Mouse (Mus musculus) MEL (cell line): Measurements from ENCODE around the gene Ncf2. TPM values are rescaled to one million over a fixed set of nuclear protein-coding genes. Genes with fewer than 3 reads are reported as not detected.

Experiments used
- DNase-seq: peaks from one replicate; pipeline ENCODE4 v3.0.0; 2011; ENCODE audit warnings: low read depth, low spot score
- H3K27ac ChIP-seq: 2 replicates; pipeline ENCODE4 v1.5.1; 2012; ENCODE audit warnings: low read depth, mild to moderate bottlenecking, control low read depth, low read length, moderate library complexity; ENCODE audit not compliant: control insufficient read depth
- H3K27me3 ChIP-seq, 2 experiments: fragments of 150-350 bp in 1 of 2; sonication (generic) in 1 of 2; 2 replicates each; pipeline ENCODE4 v1.6.1; 2012; ENCODE audit warnings: low read length in 2 of 2, mild to moderate bottlenecking in 2 of 2, improper control_type of control experiment in 1 of 2, moderate library complexity in 1 of 2; ENCODE audit not compliant: insufficient read depth in 2 of 2, control insufficient read depth in 1 of 2
- H3K36me3 ChIP-seq, 2 experiments: 2 replicates each; pipeline ENCODE4 v1.6.1; 2012 to 2014; ENCODE audit warnings: low read length in 2 of 2, improper control_type of control experiment in 1 of 2, inconsistent platforms in 1 of 2, mild to moderate bottlenecking in 1 of 2; ENCODE audit not compliant: insufficient read depth in 2 of 2, control insufficient read depth in 1 of 2
- H3K4me1 ChIP-seq, 2 experiments: fragments of 150-350 bp in 1 of 2; sonication (generic) in 1 of 2; 2 replicates each; pipeline ENCODE4 v1.6.1; 2012; ENCODE audit warnings: low read length in 2 of 2, improper control_type of control experiment in 1 of 2, mild to moderate bottlenecking in 1 of 2; ENCODE audit not compliant: insufficient read depth in 2 of 2, control insufficient read depth in 1 of 2
- H3K4me3 ChIP-seq, 2 experiments: fragments of 150-350 bp in 1 of 2; sonication (generic) in 1 of 2; 2 replicates each; pipeline ENCODE4 v1.5.1; 2012; ENCODE audit warnings: low read depth in 2 of 2, low read length in 2 of 2, mild to moderate bottlenecking in 2 of 2, moderate library complexity in 2 of 2, control low read depth in 1 of 2, improper control_type of control experiment in 1 of 2; ENCODE audit not compliant: control insufficient read depth in 1 of 2, insufficient read depth in 1 of 2
- H3K79me2 ChIP-seq: 2 replicates; pipeline ENCODE4 v1.6.1; 2012; ENCODE audit warnings: mild to moderate bottlenecking, low read length, moderate library complexity; ENCODE audit not compliant: control insufficient read depth, poor library complexity, insufficient read depth
- H3K9ac ChIP-seq: 2 replicates; pipeline ENCODE4 v1.6.1; 2012; ENCODE audit warnings: low read depth, mild to moderate bottlenecking, control low read depth, low read length, moderate library complexity; ENCODE audit not compliant: control insufficient read depth, poor library complexity, severe bottlenecking
- H3K9me3 ChIP-seq: fragments of 150-350 bp; sonication (generic); replicated peaks from 2 replicates; pipeline ENCODE4 v1.6.1; 2012; ENCODE audit warnings: mild to moderate bottlenecking, low read length, improper control_type of control experiment, moderate library complexity; ENCODE audit not compliant: insufficient read depth
- BHLHE40 ChIP-seq: IDR thresholded peaks from 2 replicates; pipeline ENCODE4 v1.6.1; 2012; ENCODE audit warnings: low read depth, mild to moderate bottlenecking, inconsistent platforms, low read length, improper control_type of control experiment, borderline replicate concordance
- E2F4 ChIP-seq: IDR thresholded peaks from 2 replicates; pipeline ENCODE4 v1.6.1; 2011; ENCODE audit warnings: low read depth, low read length, improper control_type of control experiment, borderline replicate concordance
- EP300 ChIP-seq, 2 experiments: IDR thresholded peaks; 2 replicates each; pipeline ENCODE4 v1.6.1; 2011; ENCODE audit warnings: improper control_type of control experiment in 2 of 2, low read length in 2 of 2, low read depth in 1 of 2, mild to moderate bottlenecking in 1 of 2
- GABPA ChIP-seq: IDR thresholded peaks from 2 replicates; pipeline ENCODE4 v1.6.1; 2012; ENCODE audit warnings: low read depth, mild to moderate bottlenecking, inconsistent platforms, low read length, improper control_type of control experiment, moderate library complexity
- MAFK ChIP-seq: IDR thresholded peaks from 2 replicates; pipeline ENCODE4 v1.6.1; 2011; ENCODE audit warnings: low read depth, mild to moderate bottlenecking, low read length, improper control_type of control experiment, borderline replicate concordance
- MAZ ChIP-seq: IDR thresholded peaks from 2 replicates; pipeline ENCODE4 v1.6.1; 2012; ENCODE audit warnings: low read depth, mild to moderate bottlenecking, inconsistent platforms, low read length, improper control_type of control experiment
- MXI1 ChIP-seq: IDR thresholded peaks from 2 replicates; pipeline ENCODE4 v1.6.1; 2011; ENCODE audit warnings: mild to moderate bottlenecking, low read depth, low read length, improper control_type of control experiment
- TAL1 ChIP-seq: IDR thresholded peaks from 2 replicates; pipeline ENCODE4 v1.6.1; 2012; ENCODE audit warnings: mild to moderate bottlenecking, inconsistent platforms, low read length, moderate library complexity, mixed read lengths
- ZKSCAN1 ChIP-seq: IDR thresholded peaks from 2 replicates; pipeline ENCODE4 v1.6.1; 2012; ENCODE audit warnings: low read depth, mild to moderate bottlenecking, inconsistent platforms, low read length, improper control_type of control experiment, moderate library complexity
- polyA plus RNA-seq, 2 experiments: library from polyadenylated mRNA; stranded (reverse) in 1 of 2; unstranded in 1 of 2; fragments of >175 nt in 1 of 2; fragments of >200 nt in 1 of 2; gene quantifications; 2 replicates each; pipeline versions ENCODE4 v1.2.1 to v1.2.4; 2012; ENCODE audit warnings: low replicate concordance in 2 of 2, low read depth in 1 of 2; ENCODE audit not compliant: insufficient read length in 2 of 2, insufficient read depth in 1 of 2, missing spikeins in 1 of 2
- total RNA-seq: library from RNA; depleted of rRNA; stranded (reverse); fragments of 300-350 nt; gene quantifications from 2 replicates; pipeline ENCODE4 v1.2.3, GENCODE M21; 2012

Ncf2 gene
- total and polyA plus RNA-seq, 3 experiments: 41.8 to 49.2 TPM; not detected in 1

DNA sequence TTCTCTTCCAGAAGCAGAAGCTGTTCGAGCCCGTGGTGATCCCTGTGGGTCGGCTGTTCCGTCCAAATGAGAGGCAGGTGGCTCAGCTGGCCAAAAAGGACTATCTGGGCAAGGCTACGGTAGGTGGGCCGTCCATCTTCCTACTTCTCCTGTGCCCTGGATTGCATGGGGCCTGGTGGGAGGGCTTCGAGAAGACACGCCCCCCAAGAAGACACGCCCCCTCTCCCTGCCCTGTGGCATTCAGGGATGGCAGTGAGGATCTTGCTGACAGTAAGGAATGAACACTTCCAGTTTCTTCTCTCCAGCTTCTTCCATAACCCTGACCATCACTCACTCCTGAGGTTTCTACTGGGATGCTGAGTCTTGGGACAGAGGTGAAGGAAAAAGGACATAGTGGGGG, 24.2 kb downstream of the Ncf2 start:
- Histone ChIP-seq H3K36me3 (peaks cover 0 to 3% of the 10 kb centered on the region in 2 experiments; a peak in 2 of 4 replicates), H3K27ac (no peak overlapping the region), H3K4me3 (no peak overlapping the region), H3K27me3 (no peaks in the 10 kb centered on the region), H3K9me3 (no peaks in the 10 kb centered on the region), H3K9ac (no peak overlapping the region), H3K4me1 (no peaks in the 10 kb centered on the region), H3K79me2 (no peaks in the 10 kb centered on the region)
- DNase-seq: no peak
- no peak for TF ChIP-seq GABPA
- no peak for TF ChIP-seq EP300 (IDR thresholded peaks at IDR 0.05; ENCODE audit: low read depth in 1 of 2, low read length in 2 of 2)
- TF ChIP-seq BHLHE40: no peak
- no peak for TF ChIP-seq MAZ
- no peak for TF ChIP-seq MXI1
- TF ChIP-seq E2F4: no peak
- no peak for TF ChIP-seq ZKSCAN1
- TF ChIP-seq, all 39 proteins: peak for 0

DNA sequence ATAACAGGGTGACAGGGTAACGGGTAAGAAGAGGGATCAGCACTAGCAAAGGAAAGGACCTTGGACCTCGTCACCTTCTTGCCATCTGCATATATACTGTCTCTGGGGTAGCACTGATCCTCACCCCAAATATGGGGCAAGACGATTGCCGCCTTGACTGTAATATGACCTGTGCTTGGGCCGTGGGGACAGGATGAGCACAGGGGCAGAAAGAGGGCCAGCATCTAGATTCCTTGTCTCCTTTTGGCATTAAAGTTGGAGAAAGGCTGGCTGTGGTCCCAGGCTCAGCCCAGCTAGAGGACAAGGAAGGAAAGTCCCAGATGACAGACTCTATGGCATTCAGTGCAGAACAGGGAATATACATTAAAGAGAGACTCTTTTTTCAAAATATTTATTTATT, 26.5 kb downstream of the Ncf2 start:
- DNase-seq: no peak
- H3K36me3 ChIP-seq: peaks cover 0 to 3% of the 10 kb centered on the region in 2 experiments; a peak in 2 of 4 replicates
- H3K27ac ChIP-seq: no peak overlapping the region
- no peak overlapping the region for H3K9ac ChIP-seq
- H3K4me3 ChIP-seq: no peak overlapping the region
- no peaks in the 10 kb centered on the region for H3K27me3 ChIP-seq
- H3K4me1 ChIP-seq: no peaks in the 10 kb centered on the region
- no peak for TF ChIP-seq MAFK
- no peaks in the 10 kb centered on the region for H3K9me3 ChIP-seq
- no peaks in the 10 kb centered on the region for H3K79me2 ChIP-seq

DNA sequence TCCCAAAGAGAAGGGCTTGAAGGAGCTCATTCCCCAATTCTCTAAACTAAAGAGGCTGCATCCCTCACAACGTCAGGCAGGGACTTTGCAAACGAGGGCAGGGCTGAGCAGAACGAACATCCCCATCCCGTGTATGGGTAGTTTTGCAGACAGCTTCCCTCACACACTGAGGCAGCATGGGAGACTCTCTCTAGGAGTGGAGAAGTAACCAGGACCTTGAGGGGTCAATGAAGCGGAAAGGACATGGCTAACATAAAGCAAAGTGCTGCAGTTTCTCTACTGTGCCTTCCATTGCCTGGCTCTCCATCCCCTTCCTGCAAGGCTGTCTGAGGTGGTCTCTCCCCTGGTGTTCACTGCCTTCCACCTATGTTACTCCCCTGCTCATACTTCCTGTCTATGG, 28.2 kb downstream of the Ncf2 start:
- Histone ChIP-seq H3K4me3 (no peak overlapping the region), H3K79me2 (no peaks in the 10 kb centered on the region), H3K4me1 (no peaks in the 10 kb centered on the region), H3K27me3 (no peaks in the 10 kb centered on the region), H3K9me3 (no peaks in the 10 kb centered on the region), H3K36me3 (no peaks in the 10 kb centered on the region; a peak in 1 of 4 replicates), H3K27ac (no peak overlapping the region), H3K9ac (no peak overlapping the region)
- no peak for TF ChIP-seq TAL1
- no peak for DNase-seq
